Mouse (Mus musculus): ENCODE measurements at regions not wholly inside any gene's neighbourhood (a gene's known extent, or its start where the extent isn't known, plus 50 kb on each side); places are given as distances from the start of the nearest gene placed in this dataset.

DNA sequence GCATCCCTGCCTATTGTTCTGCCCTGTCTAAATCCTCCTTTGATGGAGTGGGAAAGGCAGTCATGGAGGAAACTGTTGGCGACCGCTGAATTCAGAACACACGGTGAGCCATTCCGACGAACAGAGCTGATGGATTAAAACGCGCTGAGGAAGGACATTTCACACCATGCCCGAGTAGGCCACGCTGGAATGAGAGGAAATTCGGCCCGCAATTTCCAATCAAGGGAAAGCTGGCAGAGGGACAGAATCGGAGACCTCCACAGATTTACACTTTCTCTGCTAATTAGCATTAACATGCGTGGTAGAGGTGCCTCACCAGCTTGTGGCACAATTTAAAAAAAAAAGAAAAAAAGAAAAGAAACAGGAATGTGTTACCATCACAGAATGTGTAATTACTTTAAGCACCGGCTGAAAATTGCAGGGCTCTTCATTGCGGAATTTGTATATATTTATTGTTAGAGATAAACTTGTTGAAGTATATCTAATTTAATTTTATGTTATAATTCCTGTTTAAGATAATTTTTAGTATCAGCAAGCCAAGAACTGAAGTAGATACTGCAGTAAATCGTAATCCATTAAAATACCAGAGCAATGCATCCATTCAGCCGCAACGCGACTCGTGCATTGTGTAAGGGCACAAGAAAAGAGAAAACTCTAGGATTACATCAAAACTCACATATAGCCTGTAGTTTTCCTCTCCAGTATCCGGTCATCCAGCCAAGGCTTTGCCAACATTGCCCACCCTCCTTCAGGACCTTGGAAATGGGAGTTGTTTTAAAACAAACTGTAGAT, 2249.4 kb upstream of the Gm7489 start:
- no peak for TF ChIP-seq CTCF (IDR thresholded peaks at IDR 0.05; ENCODE audit: low read depth, low read length)
- no peak for TF ChIP-seq GATA1 (IDR thresholded peaks at IDR 0.05; ENCODE audit: borderline replicate concordance, low read length)
- no peak for TF ChIP-seq TAL1 (conservative IDR thresholded peaks at IDR 0.05; ENCODE audit: low read depth, low read length)
- no peak for TF ChIP-seq POLR2AphosphoS5 (IDR thresholded peaks at IDR 0.05; ENCODE audit: insufficient replicate concordance, low read depth, low read length)
- TF ChIP-seq GATA2 (IDR thresholded peaks at IDR 0.05; ENCODE audit: borderline replicate concordance, low read depth, low read length) = no peak
